Mouse (Mus musculus): Measurements from ENCODE around the gene Pmpcb.

- TF ChIP-seq CTCF (IDR thresholded peaks at IDR 0.05; ENCODE audit: borderline replicate concordance, control insufficient read depth, extremely low read depth, insufficient read depth, low read length, poor library complexity) (no peak), POLR2A (IDR thresholded peaks at IDR 0.05; ENCODE audit: control insufficient read depth, extremely low read depth, insufficient read depth, low read length, poor library complexity) (no peak)
Measured at GRCm38 (mm10) chr5:21724872-21725271, 12.1 kb upstream of the Pmpcb start.

All from thymus, adult 2 months (tissue).